Mouse (Mus musculus) liver, embryonic 14.5 days (tissue): ENCODE data around the gene 1700020A23Rik.

ENCODE experiments used
- CTCF ChIP-seq: IDR thresholded peaks from 2 replicates; pipeline ENCODE4 v1.5.1; 2016; ENCODE audit warnings: antibody characterized with exemption, low read depth, control low read depth
- EP300 ChIP-seq: IDR thresholded peaks from 2 replicates; pipeline ENCODE4 v1.6.1; 2016; ENCODE audit warnings: antibody characterized with exemption, low read depth

DNA sequence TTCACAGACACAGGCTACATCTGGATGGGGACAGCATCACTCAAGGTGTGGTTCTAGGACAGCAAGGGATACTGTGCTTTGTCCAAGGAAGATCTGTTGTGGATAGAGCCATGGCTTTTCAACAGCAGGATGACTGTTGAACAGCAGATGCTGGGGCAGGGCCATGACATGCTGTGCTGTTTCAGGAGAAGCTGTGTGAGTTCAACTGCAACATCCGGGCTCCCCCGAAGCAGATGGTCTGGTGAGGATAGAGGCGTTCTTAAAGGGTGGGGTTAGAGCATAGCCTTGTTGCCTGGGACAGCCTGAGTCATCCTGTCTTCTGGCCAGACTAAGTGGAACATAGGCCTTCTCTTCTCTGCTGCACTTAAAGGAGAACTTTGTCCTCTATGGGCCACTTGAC is 33.8 kb downstream of the 1700020A23Rik start:
- TF ChIP-seq CTCF (no peak), EP300 (no peak)
